Mouse (Mus musculus) liver, embryonic 16.5 days (tissue): ENCODE results near the gene 1700006A11Rik. TPM values are rescaled to one million over a fixed set of nuclear protein-coding genes. Genes with fewer than 3 reads are reported as not detected.
"Not testable (repeated sequence)": the region's sequence is repeated elsewhere in the genome, so short reads cannot be mapped to it uniquely, and the experiment has no call there.

ENCODE experiments used
- ATAC-seq: fragments of 200-750 bp; cut with Nextera tagmentation; 2 replicates; pipeline ENCODE4 v1.8.0; 2017; ENCODE audit warnings: low read depth, mild to moderate bottlenecking, moderate number of reproducible peaks, moderate library complexity
- H3K27ac ChIP-seq: fragments of 300-500 bp; sonication (generic); 2 replicates; pipeline ENCODE4 v1.5.1; 2014; ENCODE audit warnings: mild to moderate bottlenecking, low read length
- H3K27me3 ChIP-seq: fragments of 300-500 bp; sonication (generic); 2 replicates; pipeline ENCODE4 v1.6.1; 2014; ENCODE audit warnings: low read depth, low read length, mixed read lengths; ENCODE audit not compliant: control insufficient read depth, insufficient read depth
- H3K36me3 ChIP-seq: fragments of 300-500 bp; sonication (generic); 2 replicates; pipeline ENCODE4 v1.6.1; 2014; ENCODE audit warnings: mild to moderate bottlenecking; ENCODE audit not compliant: control insufficient read depth, insufficient read depth
- H3K4me1 ChIP-seq: fragments of 300-500 bp; sonication (generic); 2 replicates; pipeline ENCODE4 v1.6.1; 2014; ENCODE audit warnings: low read depth, low read length, mixed read lengths; ENCODE audit not compliant: control insufficient read depth
- H3K4me2 ChIP-seq: fragments of 300-500 bp; sonication (generic); 2 replicates; pipeline ENCODE4 v1.6.1; 2014; ENCODE audit warnings: low read depth, low read length, mixed read lengths
- H3K4me3 ChIP-seq: fragments of 300-500 bp; sonication (generic); 2 replicates; pipeline ENCODE4 v1.5.1; 2014; ENCODE audit warnings: low read depth, mild to moderate bottlenecking, low read length
- H3K9ac ChIP-seq: fragments of 300-500 bp; sonication (generic); 2 replicates; pipeline ENCODE4 v1.6.1; 2014; ENCODE audit warnings: low read depth, low read length
- H3K9me3 ChIP-seq: fragments of 300-500 bp; sonication (generic); replicated peaks from 2 replicates; pipeline ENCODE4 v1.6.1; 2016; ENCODE audit warnings: low read length; ENCODE audit not compliant: control insufficient read depth
- WGBS: fragments of 180-500 bp; shearing (Covaris S2); extraction: QIAGEN DNeasy Blood & Tissue Kit; methylation state at CpG from one replicate; pipeline ENCODE4 v1.1.7; 2014; ENCODE audit not compliant: insufficient replicate concordance; 5-methylcytosine and 5-hydroxymethylcytosine counted together
- polyA plus RNA-seq: library from polyadenylated mRNA; unstranded; fragments of >200 nt; fragmentation: Nextera tagmentation; extraction: Ambion mirVana; gene quantifications from 2 replicates; pipeline ENCODE4 v1.2.1, GENCODE M21; 2015

1700006A11Rik gene
- polyA plus RNA-seq = not detected in 2 replicates

DNA sequence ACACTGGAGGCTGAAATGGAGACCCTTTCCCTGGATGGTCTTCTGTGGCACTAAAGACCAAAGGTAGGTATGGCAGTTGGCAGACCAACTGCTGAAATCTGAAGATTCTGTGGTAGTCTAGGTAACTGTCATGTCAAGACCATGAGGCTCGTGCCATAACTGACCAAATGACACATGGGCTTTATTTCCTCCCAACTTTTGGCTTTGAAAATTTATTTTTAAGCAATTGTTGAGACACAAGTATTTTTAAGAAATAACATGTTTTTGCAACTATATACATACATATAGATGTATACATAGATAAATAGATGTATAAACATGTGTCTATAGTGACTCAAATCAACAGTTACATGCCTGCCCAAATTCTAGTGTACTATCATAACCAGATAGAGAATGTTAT lies at the start of gene 1700006A11Rik:
1700006A11Rik (minus strand) TSS at position 101 of the 400 bp plus-strand sequence.
- Histone ChIP-seq H3K4me1 (no peaks in the 10 kb centered on the region), H3K4me2 (no peak within 1 kb of the TSS), H3K9me3 (no peaks in the 10 kb centered on the region), H3K4me3 (no peak within 1 kb of the TSS), H3K9ac (no peak within 1 kb of the TSS), H3K27ac (no peak within 1 kb of the TSS), H3K27me3 (no peaks in the 10 kb centered on the region), H3K36me3 (no peaks in the 10 kb centered on the region)
- WGBS = 61% methylated on average over 1 of the region's 1 CpGs
- ATAC-seq = no peak

GRCm38 (mm10) chr3:124474291-124474690 lies 48.5 kb upstream of the 1700006A11Rik start:
- H3K27me3 ChIP-seq, H3K9ac ChIP-seq, H3K27ac ChIP-seq, H3K4me3 ChIP-seq, ATAC-seq, H3K4me1 ChIP-seq, H3K36me3 ChIP-seq, H3K4me2 ChIP-seq, H3K9me3 ChIP-seq: not testable (repeated sequence)
- 43% methylated on average over 5 of the region's 5 CpGs for WGBS

- no peak overlapping the region for H3K4me2 ChIP-seq
- 64% methylated on average over 6 of the region's 6 CpGs for WGBS
- H3K4me1 ChIP-seq = no peaks in the 10 kb centered on the region
- no peaks in the 10 kb centered on the region for H3K27me3 ChIP-seq
- no peaks in the 10 kb centered on the region for H3K9me3 ChIP-seq
- H3K4me3 ChIP-seq = no peak overlapping the region
- H3K36me3 ChIP-seq = no peaks in the 10 kb centered on the region
- ATAC-seq = no peak
- no peak overlapping the region for H3K9ac ChIP-seq
- H3K27ac ChIP-seq = no peak overlapping the region
These were observed 40.4 kb upstream of the 1700006A11Rik start for GRCm38 (mm10) chr3:124466102-124466730.

DNA sequence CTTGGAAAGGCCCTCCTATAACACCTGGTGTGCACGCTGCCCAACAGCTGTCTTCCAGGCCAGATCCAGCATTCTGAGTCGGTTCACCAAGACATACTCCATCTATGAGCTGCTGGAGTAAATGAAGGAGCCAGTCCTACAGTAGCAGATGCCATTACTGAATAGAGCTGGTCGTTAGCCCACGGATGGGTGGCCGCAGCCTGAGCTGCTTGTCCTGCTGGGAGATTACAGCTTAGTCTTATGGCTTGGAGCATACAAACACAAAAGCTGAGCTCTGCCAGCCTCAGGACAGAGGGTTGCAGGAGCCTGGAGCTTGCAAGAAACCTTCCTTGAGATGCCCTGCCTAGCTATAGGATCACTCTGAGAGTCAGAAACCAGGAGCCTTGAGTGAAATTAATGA lies 33.6 kb downstream of the 1700006A11Rik start:
- Histone ChIP-seq H3K27ac (no peak overlapping the region), H3K4me1 (no peaks in the 10 kb centered on the region), H3K9ac (no peak overlapping the region), H3K27me3 (no peaks in the 10 kb centered on the region), H3K4me2 (no peak overlapping the region), H3K9me3 (no peaks in the 10 kb centered on the region), H3K36me3 (no peaks in the 10 kb centered on the region), H3K4me3 (no peak overlapping the region)
- no peak for ATAC-seq
- 60% methylated on average over 5 of the region's 5 CpGs for WGBS

- no peak overlapping the region for H3K9ac ChIP-seq
- no peaks in the 10 kb centered on the region for H3K36me3 ChIP-seq
- H3K4me1 ChIP-seq = no peaks in the 10 kb centered on the region
- no peak for ATAC-seq
- H3K4me3 ChIP-seq = no peak overlapping the region
- no peaks in the 10 kb centered on the region for H3K27me3 ChIP-seq
- no peak overlapping the region for H3K4me2 ChIP-seq
- WGBS = 73% methylated on average over 2 of the region's 2 CpGs
- H3K27ac ChIP-seq = no peak overlapping the region
- H3K9me3 ChIP-seq = no peaks in the 10 kb centered on the region
These were observed 35.7 kb downstream of the 1700006A11Rik start for GRCm38 (mm10) chr3:124390101-124390500.

DNA sequence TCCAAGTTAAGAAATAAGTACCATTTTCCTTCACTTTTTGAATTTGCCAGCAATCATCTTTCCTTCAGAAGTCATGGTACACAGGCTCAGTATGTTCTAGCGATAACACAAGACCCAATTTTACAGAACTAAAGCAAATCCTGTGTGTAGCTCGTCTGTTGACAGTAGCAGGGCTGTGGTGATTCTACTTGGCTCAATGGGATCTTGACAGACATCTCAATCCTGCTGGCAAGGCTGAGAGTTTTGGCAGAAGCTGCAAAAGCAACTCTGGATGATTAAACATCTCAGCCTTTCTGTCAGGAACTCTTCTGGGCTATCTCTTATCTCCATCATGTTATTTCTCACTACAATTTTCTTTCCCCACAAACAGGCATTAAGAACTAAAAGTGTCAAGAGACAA lies 36.2 kb downstream of the 1700006A11Rik start:
- H3K4me1 ChIP-seq = no peaks in the 10 kb centered on the region
- H3K27me3 ChIP-seq = no peaks in the 10 kb centered on the region
- no peak overlapping the region for H3K4me3 ChIP-seq
- no peaks in the 10 kb centered on the region for H3K9me3 ChIP-seq
- no peaks in the 10 kb centered on the region for H3K36me3 ChIP-seq
- H3K9ac ChIP-seq = no peak overlapping the region
- WGBS = 41% methylated on average over 2 of the region's 2 CpGs
- H3K27ac ChIP-seq = no peak overlapping the region
- no peak for ATAC-seq
- no peak overlapping the region for H3K4me2 ChIP-seq

DNA sequence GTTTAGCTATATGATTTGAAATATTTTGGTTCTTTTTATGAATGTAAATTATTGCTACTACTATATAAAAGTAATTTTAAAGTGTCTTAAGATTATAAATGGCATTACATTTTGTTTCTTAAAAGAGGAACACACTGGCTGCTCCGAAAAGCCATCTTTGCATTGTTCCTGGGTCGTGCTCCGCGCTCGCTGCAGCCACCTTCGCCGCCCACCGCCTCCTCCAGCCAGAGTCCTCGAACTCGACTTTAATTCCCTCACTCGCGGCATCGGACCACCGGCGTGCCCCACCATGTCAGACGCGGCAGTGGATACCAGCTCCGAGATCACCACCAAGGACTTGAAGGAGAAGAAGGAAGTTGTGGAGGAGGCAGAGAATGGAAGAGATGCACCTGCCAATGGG lies 40.5 kb downstream of the 1700006A11Rik start:
- H3K4me3 ChIP-seq, H3K9me3 ChIP-seq, H3K4me1 ChIP-seq, ATAC-seq, H3K36me3 ChIP-seq, H3K4me2 ChIP-seq, H3K9ac ChIP-seq, H3K27ac ChIP-seq, H3K27me3 ChIP-seq: not testable (repeated sequence)
- WGBS = 79% methylated on average over 18 of the region's 18 CpGs

- H3K4me2 ChIP-seq = no peak overlapping the region
- H3K4me1 ChIP-seq = no peaks in the 10 kb centered on the region
- whole genome bisulfite sequencing = 56% methylated on average over 2 of the region's 2 CpGs
- no peak overlapping the region for H3K27ac ChIP-seq
- H3K27me3 ChIP-seq = no peaks in the 10 kb centered on the region
- no peak overlapping the region for H3K9ac ChIP-seq
- H3K36me3 ChIP-seq = no peaks in the 10 kb centered on the region
- ATAC-seq = no peak
- H3K9me3 ChIP-seq = no peaks in the 10 kb centered on the region
- H3K4me3 ChIP-seq = no peak overlapping the region
These were observed 53.8 kb downstream of the 1700006A11Rik start for GRCm38 (mm10) chr3:124372031-124372430.

GRCm38 (mm10) chr3:124357533-124357932 lies 68.3 kb downstream of the 1700006A11Rik start:
- Histone ChIP-seq H3K4me2 (no peak overlapping the region), H3K4me1 (no peaks in the 10 kb centered on the region), H3K9ac (no peak overlapping the region), H3K27ac (no peak overlapping the region), H3K9me3 (no peaks in the 10 kb centered on the region), H3K36me3 (no peaks in the 10 kb centered on the region), H3K4me3 (no peak overlapping the region), H3K27me3 (no peaks in the 10 kb centered on the region)
- 73% methylated on average over 3 of the region's 3 CpGs for WGBS
- ATAC-seq = no peak
